Mouse (Mus musculus) MEL (cell line): ENCODE results near the gene Vangl1. TPM values are rescaled to one million over a fixed set of nuclear protein-coding genes. Genes with fewer than 3 reads are reported as not detected.

Experiments used
- DNase-seq: peaks from one replicate; pipeline ENCODE4 v3.0.0; 2011; ENCODE audit warnings: low read depth, low spot score
- H3K27ac ChIP-seq: 2 replicates; pipeline ENCODE4 v1.5.1; 2012; ENCODE audit warnings: low read depth, mild to moderate bottlenecking, control low read depth, low read length, moderate library complexity; ENCODE audit not compliant: control insufficient read depth
- H3K27me3 ChIP-seq, 2 experiments: fragments of 150-350 bp in 1 of 2; sonication (generic) in 1 of 2; 2 replicates each; pipeline ENCODE4 v1.6.1; 2012; ENCODE audit warnings: low read length in 2 of 2, mild to moderate bottlenecking in 2 of 2, improper control_type of control experiment in 1 of 2, moderate library complexity in 1 of 2; ENCODE audit not compliant: insufficient read depth in 2 of 2, control insufficient read depth in 1 of 2
- H3K36me3 ChIP-seq, 2 experiments: 2 replicates each; pipeline ENCODE4 v1.6.1; 2012 to 2014; ENCODE audit warnings: low read length in 2 of 2, improper control_type of control experiment in 1 of 2, inconsistent platforms in 1 of 2, mild to moderate bottlenecking in 1 of 2; ENCODE audit not compliant: insufficient read depth in 2 of 2, control insufficient read depth in 1 of 2
- H3K4me1 ChIP-seq, 2 experiments: fragments of 150-350 bp in 1 of 2; sonication (generic) in 1 of 2; 2 replicates each; pipeline ENCODE4 v1.6.1; 2012; ENCODE audit warnings: low read length in 2 of 2, improper control_type of control experiment in 1 of 2, mild to moderate bottlenecking in 1 of 2; ENCODE audit not compliant: insufficient read depth in 2 of 2, control insufficient read depth in 1 of 2
- H3K4me3 ChIP-seq, 2 experiments: fragments of 150-350 bp in 1 of 2; sonication (generic) in 1 of 2; 2 replicates each; pipeline ENCODE4 v1.5.1; 2012; ENCODE audit warnings: low read depth in 2 of 2, low read length in 2 of 2, mild to moderate bottlenecking in 2 of 2, moderate library complexity in 2 of 2, control low read depth in 1 of 2, improper control_type of control experiment in 1 of 2; ENCODE audit not compliant: control insufficient read depth in 1 of 2, insufficient read depth in 1 of 2
- H3K79me2 ChIP-seq: 2 replicates; pipeline ENCODE4 v1.6.1; 2012; ENCODE audit warnings: mild to moderate bottlenecking, low read length, moderate library complexity; ENCODE audit not compliant: control insufficient read depth, poor library complexity, insufficient read depth
- H3K9ac ChIP-seq: 2 replicates; pipeline ENCODE4 v1.6.1; 2012; ENCODE audit warnings: low read depth, mild to moderate bottlenecking, control low read depth, low read length, moderate library complexity; ENCODE audit not compliant: control insufficient read depth, poor library complexity, severe bottlenecking
- H3K9me3 ChIP-seq: fragments of 150-350 bp; sonication (generic); replicated peaks from 2 replicates; pipeline ENCODE4 v1.6.1; 2012; ENCODE audit warnings: mild to moderate bottlenecking, low read length, improper control_type of control experiment, moderate library complexity; ENCODE audit not compliant: insufficient read depth
- CHD1 ChIP-seq: IDR thresholded peaks from 2 replicates; pipeline ENCODE4 v1.6.1; 2012; ENCODE audit warnings: low read depth, mild to moderate bottlenecking, inconsistent platforms, low read length, improper control_type of control experiment
- CHD2 ChIP-seq: IDR thresholded peaks from 2 replicates; pipeline ENCODE4 v1.6.1; 2011; ENCODE audit warnings: low read length, improper control_type of control experiment
- CTCF ChIP-seq, 3 experiments: IDR thresholded peaks in 2 of 3; conservative IDR thresholded peaks in 1 of 3; 2 replicates each; pipeline ENCODE4 v1.5.1; 2011 to 2012; ENCODE audit warnings: low read length in 3 of 3, low read depth in 2 of 3, mild to moderate bottlenecking in 2 of 3, improper control_type of control experiment in 1 of 3, inconsistent platforms in 1 of 3, mixed read lengths in 1 of 3, moderate library complexity in 1 of 3; ENCODE audit not compliant: control insufficient read depth in 1 of 3, insufficient read depth in 1 of 3, poor library complexity in 1 of 3, severe bottlenecking in 1 of 3
- E2F4 ChIP-seq: IDR thresholded peaks from 2 replicates; pipeline ENCODE4 v1.6.1; 2011; ENCODE audit warnings: low read depth, low read length, improper control_type of control experiment, borderline replicate concordance
- EP300 ChIP-seq, 2 experiments: IDR thresholded peaks; 2 replicates each; pipeline ENCODE4 v1.6.1; 2011; ENCODE audit warnings: improper control_type of control experiment in 2 of 2, low read length in 2 of 2, low read depth in 1 of 2, mild to moderate bottlenecking in 1 of 2
- ETS1 ChIP-seq: IDR thresholded peaks from 2 replicates; pipeline ENCODE4 v1.6.1; 2012; ENCODE audit warnings: low read depth, mild to moderate bottlenecking, inconsistent platforms, low read length, improper control_type of control experiment, moderate library complexity
- HCFC1 ChIP-seq: IDR thresholded peaks from 2 replicates; pipeline ENCODE4 v1.6.1; 2012; ENCODE audit warnings: low read depth, mild to moderate bottlenecking, inconsistent platforms, low read length, improper control_type of control experiment, moderate library complexity
- JUND ChIP-seq: IDR thresholded peaks from 2 replicates; pipeline ENCODE4 v1.6.1; 2011; ENCODE audit warnings: low read depth, mild to moderate bottlenecking, improper control_type of control experiment, low read length
- MAFK ChIP-seq: IDR thresholded peaks from 2 replicates; pipeline ENCODE4 v1.6.1; 2011; ENCODE audit warnings: low read depth, mild to moderate bottlenecking, low read length, improper control_type of control experiment, borderline replicate concordance
- MYC ChIP-seq: IDR thresholded peaks from 2 replicates; pipeline ENCODE4 v1.6.1; 2011; ENCODE audit warnings: low read depth, mild to moderate bottlenecking, low read length, improper control_type of control experiment, moderate library complexity
- NRF1 ChIP-seq: IDR thresholded peaks from 2 replicates; pipeline ENCODE4 v1.6.1; 2014; ENCODE audit warnings: low read depth, mild to moderate bottlenecking, inconsistent platforms, low read length, improper control_type of control experiment, moderate library complexity; ENCODE audit not compliant: poor library complexity, insufficient read depth, severe bottlenecking
- POLR2A ChIP-seq, 2 experiments: IDR thresholded peaks; 2 replicates each; pipeline ENCODE4 v1.6.1; 2011 to 2012; ENCODE audit warnings: low read length in 2 of 2, mild to moderate bottlenecking in 2 of 2, control low read depth in 1 of 2, improper control_type of control experiment in 1 of 2, low read depth in 1 of 2, moderate library complexity in 1 of 2; ENCODE audit not compliant: control insufficient read depth in 1 of 2, insufficient read depth in 1 of 2, poor library complexity in 1 of 2
- POLR2AphosphoS2 ChIP-seq: IDR thresholded peaks from 2 replicates; pipeline ENCODE4 v1.6.1; 2011; ENCODE audit warnings: low read length, improper control_type of control experiment
- POLR2AphosphoS5 ChIP-seq: IDR thresholded peaks from 2 replicates; pipeline ENCODE4 v1.6.1; 2012; ENCODE audit warnings: low read depth, borderline replicate concordance, mild to moderate bottlenecking, inconsistent platforms, low read length, moderate library complexity, mixed read lengths
- RAD21 ChIP-seq: IDR thresholded peaks from 2 replicates; pipeline ENCODE4 v1.6.1; 2011; ENCODE audit warnings: mild to moderate bottlenecking, low read depth, low read length, improper control_type of control experiment
- TAL1 ChIP-seq: IDR thresholded peaks from 2 replicates; pipeline ENCODE4 v1.6.1; 2012; ENCODE audit warnings: mild to moderate bottlenecking, inconsistent platforms, low read length, moderate library complexity, mixed read lengths
- TCF12 ChIP-seq: IDR thresholded peaks from 2 replicates; pipeline ENCODE4 v1.6.1; 2014; ENCODE audit warnings: low read depth, mild to moderate bottlenecking, inconsistent platforms, low read length, improper control_type of control experiment, moderate library complexity
- UBTF ChIP-seq: IDR thresholded peaks from 2 replicates; pipeline ENCODE4 v1.6.1; 2012; ENCODE audit warnings: low read depth, mild to moderate bottlenecking, inconsistent platforms, low read length, improper control_type of control experiment, moderate library complexity, borderline replicate concordance; ENCODE audit not compliant: insufficient read depth
- USF2 ChIP-seq, 2 experiments: IDR thresholded peaks; 2 replicates each; pipeline ENCODE4 v1.6.1; 2011 to 2012; ENCODE audit warnings: improper control_type of control experiment in 2 of 2, low read length in 2 of 2, borderline replicate concordance in 1 of 2, inconsistent platforms in 1 of 2, low read depth in 1 of 2, mild to moderate bottlenecking in 1 of 2; ENCODE audit not compliant: insufficient read depth in 1 of 2
- ZC3H11A ChIP-seq: IDR thresholded peaks from 2 replicates; pipeline ENCODE4 v1.6.1; 2012; ENCODE audit warnings: low read depth, mild to moderate bottlenecking, inconsistent platforms, low read length, improper control_type of control experiment
- ZMIZ1 ChIP-seq: IDR thresholded peaks from 2 replicates; pipeline ENCODE4 v1.6.1; 2012; ENCODE audit warnings: low read depth, mild to moderate bottlenecking, inconsistent platforms, low read length, improper control_type of control experiment, moderate library complexity
- polyA plus RNA-seq, 2 experiments: library from polyadenylated mRNA; stranded (reverse) in 1 of 2; unstranded in 1 of 2; fragments of >175 nt in 1 of 2; fragments of >200 nt in 1 of 2; gene quantifications; 2 replicates each; pipeline versions ENCODE4 v1.2.1 to v1.2.4; 2012; ENCODE audit warnings: low replicate concordance in 2 of 2, low read depth in 1 of 2; ENCODE audit not compliant: insufficient read length in 2 of 2, insufficient read depth in 1 of 2, missing spikeins in 1 of 2
- total RNA-seq: library from RNA; depleted of rRNA; stranded (reverse); fragments of 300-350 nt; gene quantifications from 2 replicates; pipeline ENCODE4 v1.2.3, GENCODE M21; 2012

Gene Vangl1
- total and polyA plus RNA-seq, 3 experiments, result 6.5 to 15.1 TPM; not detected in 1

DNA sequence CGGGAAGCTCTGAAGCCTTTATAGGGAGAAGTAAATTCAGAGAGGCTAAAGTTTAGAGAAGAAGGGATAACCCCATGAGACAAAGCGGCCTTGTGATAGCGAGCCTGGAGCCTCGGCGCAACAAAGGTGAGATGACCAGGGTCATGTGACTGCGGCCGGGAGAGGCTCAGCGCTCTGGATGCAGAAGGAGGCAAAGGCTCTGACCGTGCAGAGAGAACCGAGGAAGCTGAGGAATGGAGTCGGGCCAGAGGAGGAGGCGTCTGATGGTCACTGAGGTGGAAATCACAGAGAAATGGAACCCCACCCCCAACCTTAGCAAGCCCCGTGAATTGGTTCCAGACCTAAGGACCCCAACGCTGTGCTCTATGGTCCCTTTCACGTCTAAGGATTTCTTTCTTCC lies 7.8 kb upstream of the Vangl1 start:
- Histone ChIP-seq H3K9ac (no peak overlapping the region), H3K27me3 (no peaks in the 10 kb centered on the region), H3K36me3 (no peaks in the 10 kb centered on the region), H3K4me3 (no peak overlapping the region), H3K79me2 (no peaks in the 10 kb centered on the region), H3K9me3 (no peaks in the 10 kb centered on the region), H3K4me1 (no peaks in the 10 kb centered on the region), H3K27ac (no peak overlapping the region)
- DNase-seq, result no peak
- TF ChIP-seq EP300 (IDR thresholded peaks at IDR 0.05; ENCODE audit: low read depth in 1 of 2, low read length in 2 of 2) (no peak), USF2 (IDR thresholded peaks at IDR 0.05; ENCODE audit: borderline replicate concordance in 1 of 2, insufficient read depth in 1 of 2, low read depth in 1 of 2, low read length in 2 of 2) (no peak), POLR2AphosphoS5 (no peak), RAD21 (no peak), E2F4 (no peak)

DNA sequence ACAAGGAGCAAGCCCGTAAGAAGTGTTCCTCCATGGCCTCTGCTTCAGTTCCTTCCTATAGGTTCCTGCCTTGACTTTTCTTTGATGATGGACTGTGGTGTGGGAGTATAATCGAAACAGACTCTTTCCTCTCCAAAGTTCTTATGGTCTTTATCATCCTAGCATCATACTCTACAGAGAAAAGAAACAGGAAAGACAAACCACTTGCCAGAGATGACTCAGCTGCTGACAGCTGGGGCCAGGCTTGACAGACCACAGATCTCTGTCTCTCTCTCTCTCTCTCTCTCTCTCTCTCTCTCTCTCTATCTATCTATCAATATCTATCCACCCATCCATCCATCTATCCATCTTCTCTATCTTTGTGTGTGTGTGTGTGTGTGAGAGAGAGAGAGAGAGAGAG lies 6.8 kb upstream of the Vangl1 start:
- Histone ChIP-seq H3K4me1 (no peaks in the 10 kb centered on the region), H3K4me3 (no peak overlapping the region), H3K27ac (no peak overlapping the region), H3K79me2 (no peaks in the 10 kb centered on the region), H3K9ac (no peak overlapping the region), H3K9me3 (no peaks in the 10 kb centered on the region), H3K27me3 (no peaks in the 10 kb centered on the region), H3K36me3 (no peaks in the 10 kb centered on the region)
- no peak for TF ChIP-seq USF2 (IDR thresholded peaks at IDR 0.05; ENCODE audit: borderline replicate concordance in 1 of 2, insufficient read depth in 1 of 2, low read depth in 1 of 2, low read length in 2 of 2)
- TF ChIP-seq TCF12, result no peak
- peak; percentile 13 for DNase-seq

DNA sequence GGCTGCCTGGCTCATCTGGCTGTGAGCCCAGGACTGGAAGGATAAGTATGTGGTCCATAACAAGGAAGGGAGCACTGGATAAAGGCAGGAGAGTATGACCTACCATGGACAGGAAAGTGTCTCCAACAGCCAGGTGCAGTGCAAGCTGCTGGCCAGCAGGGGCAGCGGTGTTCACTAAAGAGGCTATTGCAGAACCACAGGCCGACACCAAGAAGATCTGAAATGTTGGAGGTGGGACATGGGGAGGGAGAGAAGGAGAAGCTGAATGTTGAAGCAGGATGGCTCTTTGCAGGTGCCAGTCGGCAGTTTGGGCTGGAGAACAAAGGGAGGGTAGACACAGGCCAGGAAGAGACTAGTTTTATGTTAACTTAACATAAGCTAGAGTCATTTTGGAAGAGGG lies 6.3 kb upstream of the Vangl1 start:
- Histone ChIP-seq H3K36me3 (no peaks in the 10 kb centered on the region), H3K79me2 (no peaks in the 10 kb centered on the region), H3K9me3 (no peaks in the 10 kb centered on the region), H3K9ac (no peak overlapping the region), H3K4me1 (no peaks in the 10 kb centered on the region), H3K27ac (no peak overlapping the region), H3K4me3 (no peak overlapping the region), H3K27me3 (no peaks in the 10 kb centered on the region)
- DNase-seq, result peak; percentile 49
- TF ChIP-seq JUND (no peak), CTCF (IDR thresholded peaks at IDR 0.05 in 2 of 3, conservative IDR thresholded peaks at IDR 0.05 in 1 of 3; ENCODE audit: control insufficient read depth in 1 of 3, insufficient read depth in 1 of 3, low read depth in 2 of 3, low read length in 3 of 3, poor library complexity in 1 of 3, severe bottlenecking in 1 of 3) (peak; percentile 48 to 84 (median 56))

DNA sequence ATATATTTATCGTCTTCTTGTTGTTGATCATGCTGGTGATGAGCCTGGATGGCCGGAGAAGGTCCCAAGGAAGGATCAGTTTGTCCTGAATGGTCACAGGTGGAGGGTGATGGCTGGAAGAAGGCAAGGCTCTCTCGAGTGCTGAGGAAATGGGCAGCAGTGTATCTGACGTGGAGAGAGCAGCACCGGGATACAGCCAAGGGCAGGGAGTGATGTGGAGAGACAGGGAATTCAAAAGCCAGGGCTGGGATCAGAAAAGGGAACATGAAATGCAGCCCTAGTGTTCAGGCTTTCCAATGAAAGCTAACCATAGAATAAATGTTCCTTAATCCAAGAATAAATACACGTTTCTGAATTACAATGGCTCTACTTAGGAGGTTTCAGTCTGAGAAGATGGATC lies 4.4 kb upstream of the Vangl1 start:
- H3K27me3 ChIP-seq, result no peaks in the 10 kb centered on the region
- no peak overlapping the region for H3K4me3 ChIP-seq
- DNase-seq, result no peak
- H3K9me3 ChIP-seq, result no peaks in the 10 kb centered on the region
- no peaks in the 10 kb centered on the region for H3K79me2 ChIP-seq
- no peak overlapping the region for H3K9ac ChIP-seq
- H3K4me1 ChIP-seq, result no peaks in the 10 kb centered on the region
- H3K27ac ChIP-seq, result no peak overlapping the region
- no peaks in the 10 kb centered on the region for H3K36me3 ChIP-seq
- TF ChIP-seq CHD2, result no peak
- TF ChIP-seq UBTF, result no peak
- TF ChIP-seq HCFC1, result no peak
- TF ChIP-seq MYC, result no peak
- no peak for TF ChIP-seq USF2 (IDR thresholded peaks at IDR 0.05; ENCODE audit: borderline replicate concordance in 1 of 2, insufficient read depth in 1 of 2, low read depth in 1 of 2, low read length in 2 of 2)
- no peak for TF ChIP-seq CHD1
- no peak for TF ChIP-seq POLR2A (IDR thresholded peaks at IDR 0.05; ENCODE audit: control insufficient read depth in 1 of 2, insufficient read depth in 1 of 2, low read depth in 1 of 2, low read length in 2 of 2, poor library complexity in 1 of 2)
- no peak for TF ChIP-seq ZMIZ1
- TF ChIP-seq ETS1, result no peak
- no peak for TF ChIP-seq NRF1
- no peak for TF ChIP-seq ZC3H11A
- TF ChIP-seq POLR2AphosphoS2, result no peak
- no peak for TF ChIP-seq TAL1
- TF ChIP-seq MAFK, result no peak
